Mouse (Mus musculus): Measurements from ENCODE around the gene Csad.
A peak's percentile ranks its signal among the peaks of the same experiment; 100 is the strongest.
"Not testable (repeated sequence)": the region's sequence is repeated elsewhere in the genome, so short reads cannot be mapped to it uniquely, and the experiment has no call there.

Csad gene

GRCm38 (mm10) chr15:102156836-102157235 is 47.7 kb downstream of the Csad start:
- DNase-seq: no peak

GRCm38 (mm10) chr15:102155006-102155405 is 49.5 kb downstream of the Csad start:
- DNase-seq: not testable (repeated sequence)

DNA sequence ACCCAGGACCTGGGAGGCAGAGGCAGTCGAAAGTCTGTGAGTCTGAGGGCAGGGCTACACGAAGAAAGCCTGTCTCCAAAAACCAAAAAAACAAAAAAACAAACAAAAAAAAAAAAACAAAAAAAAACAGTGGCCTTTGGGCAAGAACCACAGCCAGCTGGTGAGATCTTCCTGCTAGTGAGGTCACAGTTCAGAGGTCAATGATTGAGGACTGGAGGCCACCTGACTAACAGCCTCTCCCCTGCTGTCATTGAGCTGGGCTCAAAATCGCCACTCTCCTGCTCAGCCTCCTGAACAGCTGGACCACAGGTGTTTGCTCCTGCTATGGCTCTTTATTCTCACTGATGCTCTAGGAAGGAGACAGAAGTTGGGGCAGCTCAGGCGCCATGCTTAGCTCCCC is 51.9 kb downstream of the Csad start:
- DNase-seq: no peak

GRCm38 (mm10) chr15:102150301-102151135 is 54.0 kb downstream of the Csad start, which contains the start of gene Soat2:
Gene Soat2, plus strand, starts transcription at chr15:102150526.
- no peak for DNase-seq

GRCm38 (mm10) chr15:102149561-102149960 is 55.0 kb downstream of the Csad start:
- no peak for DNase-seq

DNA sequence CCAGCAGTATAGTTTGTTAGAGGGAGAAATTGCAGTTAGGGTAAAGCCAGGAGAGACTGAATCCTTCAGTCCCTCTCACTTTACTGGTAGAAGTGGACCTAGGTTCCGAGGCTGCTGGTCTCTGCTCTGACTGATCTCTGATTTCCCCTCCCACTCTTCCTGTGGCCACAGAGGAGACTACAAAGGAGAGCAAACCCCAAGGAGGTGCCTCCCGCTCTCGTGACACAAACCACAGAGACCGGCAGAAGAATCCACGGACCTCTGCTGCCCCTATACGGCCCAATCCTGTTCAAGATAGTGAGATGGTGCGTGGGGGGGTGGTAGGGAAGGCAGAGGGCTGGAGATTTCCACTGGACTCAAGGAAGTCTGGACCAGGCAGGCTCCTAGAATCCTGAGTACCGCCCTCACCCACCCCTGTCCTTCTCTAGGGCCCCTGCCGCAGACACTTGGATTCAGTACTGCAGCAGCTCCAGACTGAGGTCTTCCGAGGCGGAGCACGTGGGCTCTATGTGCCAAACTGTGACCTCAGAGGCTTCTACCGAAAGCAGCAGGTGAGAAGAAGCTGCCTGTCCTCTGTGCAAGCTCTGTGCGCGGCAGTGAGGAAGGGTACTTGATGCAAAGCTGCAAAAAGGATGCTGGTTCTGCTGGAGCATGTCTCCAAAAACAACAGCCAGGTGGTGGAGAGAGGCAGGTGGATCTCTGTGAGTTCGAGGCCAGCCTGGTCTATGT is 56.7 kb downstream of the Csad start:
- DNase-seq: no peak

GRCm38 (mm10) chr15:102146882-102147281 is 57.6 kb downstream of the Csad start:
- DNase-seq: peak; percentile 42

DNA sequence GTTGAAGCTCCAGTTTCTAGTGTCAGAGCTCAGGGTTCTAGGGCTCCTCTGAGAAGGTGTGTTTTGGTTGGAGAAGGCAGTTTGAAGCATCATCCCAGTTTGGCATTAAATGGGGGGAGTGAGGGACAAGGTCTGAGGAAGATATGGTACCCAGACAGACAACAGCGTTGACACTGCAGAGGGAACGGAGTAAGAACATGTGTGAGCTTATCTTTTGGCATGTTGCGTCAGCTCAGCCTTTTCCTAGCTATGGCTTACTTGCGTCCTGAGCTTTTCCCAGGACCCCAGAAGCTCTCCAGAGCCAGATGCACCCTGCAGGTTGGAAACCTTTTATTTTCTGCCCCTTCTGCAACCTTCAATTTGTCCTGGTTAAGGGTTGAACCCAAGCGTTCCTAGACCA is 58.4 kb downstream of the Csad start:
- DNase-seq: no peak

DNA sequence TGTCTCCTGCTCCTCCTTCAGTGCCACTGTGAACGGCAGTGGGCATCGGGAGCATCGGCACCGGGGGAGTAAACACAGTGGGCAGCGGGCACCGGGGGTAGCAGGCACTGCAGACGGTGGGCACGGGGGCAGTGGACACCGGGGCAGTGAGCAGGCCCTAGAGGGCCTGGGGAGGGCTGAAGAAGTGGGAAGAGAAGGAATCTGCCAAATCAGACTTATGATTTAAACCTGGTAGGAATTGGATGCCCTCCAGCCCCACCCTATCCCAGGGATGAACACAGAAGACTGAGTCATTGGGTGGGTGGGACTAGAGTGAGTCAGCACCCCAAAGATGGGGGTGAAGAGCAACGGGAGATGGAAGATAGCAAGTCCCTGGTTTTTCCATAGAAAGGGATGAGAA is 59.2 kb downstream of the Csad start:
- DNase-seq: no peak

- DNase-seq: no peak
Measured at GRCm38 (mm10) chr15:102144726-102145125, 59.8 kb downstream of the Csad start.

- no peak for DNase-seq
Measured at GRCm38 (mm10) chr15:102144274-102144711, 60.2 kb downstream of the Csad start, which contains the start of gene Igfbp6. Gene Igfbp6, plus strand, starts transcription at chr15:102144362.

- DNase-seq: no peak
Measured at GRCm38 (mm10) chr15:102142914-102143912, 61.3 kb downstream of the Csad start.

DNA sequence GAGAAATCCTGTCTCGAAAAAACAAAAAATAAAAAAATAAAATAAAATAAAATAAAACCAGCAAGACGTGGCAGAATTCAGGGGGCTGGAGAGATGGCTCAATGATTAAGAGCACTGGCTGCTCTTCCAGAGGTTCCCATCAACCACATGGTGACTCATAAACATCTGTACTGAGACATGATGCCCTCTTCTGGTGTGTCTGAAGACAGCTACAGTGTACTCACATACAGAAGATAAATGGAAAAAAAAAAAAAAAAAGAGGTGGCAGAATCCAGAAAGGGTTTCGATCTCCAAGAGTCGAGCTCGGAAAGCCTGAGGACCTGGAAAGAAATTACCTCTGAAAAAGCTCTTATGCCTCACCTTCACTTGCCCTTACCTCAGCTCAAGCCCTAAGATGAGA is 63.4 kb downstream of the Csad start:
- DNase-seq: no peak

- DNase-seq: peak; percentile 98
Measured at GRCm38 (mm10) chr15:102136129-102136758, 68.3 kb downstream of the Csad start, which contains the start of gene Spryd3. Gene Spryd3, minus strand, starts transcription at chr15:102136234.

- DNase-seq: no peak
Measured at GRCm38 (mm10) chr15:102135522-102136128, 68.9 kb downstream of the Csad start.

GRCm38 (mm10) chr15:102134709-102135108 is 69.8 kb downstream of the Csad start:
- DNase-seq: no peak

- no peak for DNase-seq
Measured at GRCm38 (mm10) chr15:102133314-102133713, 71.2 kb downstream of the Csad start.

Data from right cerebral cortex, postnatal 4 days (tissue).